Mouse (Mus musculus): ENCODE results near the gene Alyref. TPM values are rescaled to one million over a fixed set of nuclear protein-coding genes. Genes with fewer than 3 reads are reported as not detected.

The Alyref gene
- polyA plus RNA-seq, 1 experiment from 2014 or later, result 494 TPM

GRCm38 (mm10) chr11:120631726-120632448 is 33.7 kb upstream of the Alyref start:
- peak overlapping the region; percentile 92 for H3K27ac ChIP-seq
- H3K4me2 ChIP-seq, result peak overlapping the region; percentile 90
- H3K4me1 ChIP-seq, result peaks cover 44% of the 10 kb centered on the region
- no peaks in the 10 kb centered on the region for H3K9me3 ChIP-seq (replicated peaks)
- ATAC-seq (replicated peaks; ENCODE audit: low FRiP score), result no peak
- H3K4me3 ChIP-seq (replicated peaks), result peak overlapping the region; percentile 98
- peaks cover 28% of the 10 kb centered on the region for H3K36me3 ChIP-seq
- no peaks in the 10 kb centered on the region for H3K27me3 ChIP-seq
- 48% methylated on average over 4 of the region's 4 CpGs for WGBS
- H3K9ac ChIP-seq, result peak overlapping the region; percentile 88

GRCm38 (mm10) chr11:120630881-120631725 is 32.9 kb upstream of the Alyref start:
- H3K4me3 ChIP-seq (replicated peaks), result peak overlapping the region; percentile 98
- H3K9me3 ChIP-seq (replicated peaks), result no peaks in the 10 kb centered on the region
- peak overlapping the region; percentile 90 for H3K4me2 ChIP-seq
- H3K4me1 ChIP-seq, result peaks cover 44% of the 10 kb centered on the region
- WGBS, result 32% methylated on average over 7 of the region's 7 CpGs
- no peak for ATAC-seq (replicated peaks; ENCODE audit: low FRiP score)
- H3K36me3 ChIP-seq, result peaks cover 31% of the 10 kb centered on the region
- H3K27me3 ChIP-seq, result no peaks in the 10 kb centered on the region
- H3K9ac ChIP-seq, result peak overlapping the region; percentile 27; the same call in 1 of the 2 replicates
- H3K27ac ChIP-seq, result peak overlapping the region; percentile 92

- Histone ChIP-seq H3K4me3 (replicated peaks) (peak overlapping the region; percentile 14), H3K9ac (peak overlapping the region; percentile 27; the same call in 1 of the 2 replicates), H3K27me3 (no peaks in the 10 kb centered on the region), H3K27ac (peak overlapping the region; percentile 92), H3K4me1 (peaks cover 48% of the 10 kb centered on the region), H3K9me3 (replicated peaks) (no peaks in the 10 kb centered on the region), H3K36me3 (peaks cover 31% of the 10 kb centered on the region), H3K4me2 (peak overlapping the region; percentile 90)
- WGBS, result 20% methylated on average over 5 of the region's 5 CpGs
- ATAC-seq (replicated peaks; ENCODE audit: low FRiP score), result no peak
Observed at GRCm38 (mm10) chr11:120630401-120630871, 32.3 kb upstream of the Alyref start.

DNA sequence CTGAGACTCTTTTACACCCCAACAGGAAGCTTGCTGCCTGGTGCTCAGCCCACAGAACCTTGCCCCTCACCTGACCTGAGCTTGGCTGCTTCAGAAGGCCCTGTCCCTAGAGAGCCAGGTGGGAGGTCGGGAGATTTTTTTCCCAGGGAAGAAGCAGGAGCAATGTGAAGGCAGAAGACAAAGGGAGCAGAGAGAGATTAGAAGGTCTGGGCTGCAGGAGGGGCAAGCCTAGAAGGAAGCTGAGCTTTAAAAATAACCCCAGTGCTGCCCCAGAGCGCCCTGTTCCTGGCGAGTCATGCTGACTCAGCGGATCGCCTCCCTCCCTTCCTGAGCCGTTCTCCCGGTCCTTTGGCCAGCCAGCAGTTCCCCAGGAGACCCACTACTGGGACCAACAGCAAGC is 31.7 kb upstream of the Alyref start:
- Histone ChIP-seq H3K9ac (peak overlapping the region; percentile 27), H3K27me3 (no peaks in the 10 kb centered on the region), H3K4me1 (peaks cover 53% of the 10 kb centered on the region), H3K27ac (peak overlapping the region; percentile 92), H3K9me3 (replicated peaks) (no peaks in the 10 kb centered on the region), H3K4me3 (replicated peaks) (peak overlapping the region; percentile 14; the same call in 1 of the 2 replicates), H3K4me2 (peak overlapping the region; percentile 90), H3K36me3 (peaks cover 31% of the 10 kb centered on the region)
- WGBS, result 19% methylated on average over 7 of the region's 7 CpGs
- ATAC-seq (replicated peaks; ENCODE audit: low FRiP score), result no peak

GRCm38 (mm10) chr11:120629341-120629730 is 31.2 kb upstream of the Alyref start:
- Histone ChIP-seq H3K9me3 (replicated peaks) (no peaks in the 10 kb centered on the region), H3K4me2 (peak overlapping the region; percentile 90), H3K9ac (0 out of 2 replicates have a peak overlapping the region, but pooled peaks have one; percentile 27), H3K36me3 (peaks cover 31% of the 10 kb centered on the region), H3K4me1 (peaks cover 55% of the 10 kb centered on the region), H3K27me3 (no peaks in the 10 kb centered on the region), H3K27ac (peak overlapping the region; percentile 92), H3K4me3 (replicated peaks) (peak overlapping the region; percentile 14; the same call in 1 of the 2 replicates)
- WGBS, result 75% methylated on average over 23 of the region's 23 CpGs
- ATAC-seq (replicated peaks; ENCODE audit: low FRiP score), result no peak

- H3K9ac ChIP-seq, result 0 out of 2 replicates have a peak overlapping the region, but pooled peaks have one; percentile 27
- H3K27me3 ChIP-seq, result no peaks in the 10 kb centered on the region
- no peak for ATAC-seq (replicated peaks; ENCODE audit: low FRiP score)
- H3K4me3 ChIP-seq (replicated peaks), result no peak overlapping the region
- H3K27ac ChIP-seq, result 0 out of 2 replicates have a peak overlapping the region, but pooled peaks have one; percentile 15
- H3K9me3 ChIP-seq (replicated peaks), result no peaks in the 10 kb centered on the region
- H3K4me2 ChIP-seq, result 0 out of 2 replicates have a peak overlapping the region, but pooled peaks have one; percentile 90
- H3K4me1 ChIP-seq, result peaks cover 56% of the 10 kb centered on the region
- WGBS, result 93% methylated on average over 23 of the region's 23 CpGs
- peaks cover 31% of the 10 kb centered on the region for H3K36me3 ChIP-seq
Observed at GRCm38 (mm10) chr11:120628601-120629340, 30.6 kb upstream of the Alyref start.

DNA sequence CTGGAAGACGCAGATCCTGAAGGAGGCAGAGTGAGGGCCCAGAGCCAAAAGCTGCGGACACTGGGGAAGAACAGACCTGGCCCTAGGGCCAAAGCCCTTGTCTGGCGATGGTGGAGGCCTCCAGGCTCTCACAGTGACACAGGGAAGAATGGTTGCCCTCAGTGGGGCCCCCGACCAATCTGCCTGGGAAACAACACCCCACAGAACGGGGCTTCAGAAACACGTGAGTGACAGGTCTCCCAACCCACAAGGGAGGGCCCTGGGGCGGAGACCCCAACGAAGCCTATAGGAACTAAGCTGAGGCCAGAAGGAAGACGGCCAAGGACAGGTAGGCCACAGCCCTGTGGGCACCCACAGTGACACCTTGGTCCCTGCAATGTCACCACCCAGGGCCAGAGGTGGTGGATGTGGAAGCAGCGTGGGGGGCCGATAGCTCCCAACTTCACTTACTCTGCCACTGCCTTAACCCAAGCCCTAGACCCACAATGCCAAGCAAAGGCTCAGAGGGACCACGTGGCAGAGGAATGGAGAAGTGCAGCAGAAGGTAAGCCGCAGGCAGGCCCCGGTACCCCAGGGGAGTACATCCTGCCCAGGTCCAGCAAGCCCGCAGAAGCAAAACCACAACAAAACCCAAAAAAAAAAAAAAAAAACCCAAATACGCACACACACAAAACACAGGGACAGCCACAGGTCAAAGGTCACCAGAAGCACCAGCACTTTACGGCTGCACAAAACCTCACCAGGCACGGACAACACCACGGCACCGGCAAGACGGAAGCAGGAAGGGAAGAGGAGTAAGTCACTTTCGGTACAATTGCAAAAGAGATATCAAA is 29.5 kb upstream of the Alyref start:
- H3K9ac ChIP-seq, result no peak overlapping the region
- H3K4me2 ChIP-seq, result no peak overlapping the region
- WGBS, result 82% methylated on average over 22 of the region's 22 CpGs
- H3K27me3 ChIP-seq, result no peaks in the 10 kb centered on the region
- no peak for ATAC-seq (replicated peaks; ENCODE audit: low FRiP score)
- H3K27ac ChIP-seq, result no peak overlapping the region
- peaks cover 57% of the 10 kb centered on the region for H3K4me1 ChIP-seq
- H3K4me3 ChIP-seq (replicated peaks), result no peak overlapping the region
- no peaks in the 10 kb centered on the region for H3K9me3 ChIP-seq (replicated peaks)
- peaks cover 37% of the 10 kb centered on the region for H3K36me3 ChIP-seq

- H3K9ac ChIP-seq, result no peak overlapping the region
- no peak overlapping the region for H3K4me2 ChIP-seq
- no peaks in the 10 kb centered on the region for H3K27me3 ChIP-seq
- peaks cover 51% of the 10 kb centered on the region for H3K4me1 ChIP-seq
- no peak for ATAC-seq (replicated peaks; ENCODE audit: low FRiP score)
- no peaks in the 10 kb centered on the region for H3K9me3 ChIP-seq (replicated peaks)
- peaks cover 45% of the 10 kb centered on the region for H3K36me3 ChIP-seq
- no peak overlapping the region for H3K4me3 ChIP-seq (replicated peaks)
- 87% methylated on average over 11 of the region's 11 CpGs for WGBS
- H3K27ac ChIP-seq, result no peak overlapping the region
Observed at GRCm38 (mm10) chr11:120626785-120627467, 28.8 kb upstream of the Alyref start.

GRCm38 (mm10) chr11:120625152-120625775 is 27.1 kb upstream of the Alyref start, which contains the start of gene Sirt7:
Sirt7 (minus strand) TSS chr11:120625240.
- H3K36me3 ChIP-seq, result peaks cover 60% of the 10 kb centered on the region
- H3K9me3 ChIP-seq (replicated peaks), result no peaks in the 10 kb centered on the region
- no peaks in the 10 kb centered on the region for H3K27me3 ChIP-seq
- H3K4me3 ChIP-seq (replicated peaks), result peak within 1 kb of the TSS; percentile 90
- WGBS, result 14% methylated on average over 5 of the region's 5 CpGs
- peaks cover 34% of the 10 kb centered on the region for H3K4me1 ChIP-seq
- peak; percentile 31; the same call in 1 of the 2 replicates for ATAC-seq (replicated peaks; ENCODE audit: low FRiP score)
- H3K4me2 ChIP-seq, result peak within 1 kb of the TSS; percentile 96
- H3K9ac ChIP-seq, result peak within 1 kb of the TSS; percentile 63
- peak within 1 kb of the TSS; percentile 86 for H3K27ac ChIP-seq

DNA sequence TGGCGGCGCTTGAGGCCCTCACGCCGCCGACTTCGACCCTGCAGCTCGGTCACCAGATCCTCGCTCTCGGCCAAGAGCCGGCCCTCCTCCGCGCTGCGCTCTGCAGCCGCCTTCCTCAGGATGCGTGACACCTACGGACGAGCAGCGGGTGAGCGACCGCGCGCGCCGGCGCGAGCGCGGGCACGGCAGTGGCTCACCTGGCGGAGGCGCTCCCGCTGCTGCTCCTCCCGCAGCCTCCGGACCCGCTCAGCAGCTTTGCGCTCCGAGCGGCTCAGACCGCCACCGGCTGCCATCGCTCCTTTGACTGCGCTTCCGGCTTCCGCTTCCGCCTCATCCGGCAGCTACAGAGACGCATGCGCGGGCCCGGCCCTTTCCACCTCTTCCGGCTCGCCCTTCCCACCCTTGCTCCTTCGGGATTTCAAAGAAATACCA is 26.5 kb upstream of the Alyref start:
- peaks cover 28% of the 10 kb centered on the region for H3K4me1 ChIP-seq
- H3K27ac ChIP-seq, result peak overlapping the region; percentile 86
- peak overlapping the region; percentile 90 for H3K4me3 ChIP-seq (replicated peaks)
- H3K9me3 ChIP-seq (replicated peaks), result no peaks in the 10 kb centered on the region
- under 1% methylated on average over 53 of the region's 53 CpGs for WGBS
- H3K27me3 ChIP-seq, result no peaks in the 10 kb centered on the region
- H3K36me3 ChIP-seq, result peaks cover 64% of the 10 kb centered on the region
- peak; percentile 79 for ATAC-seq (replicated peaks; ENCODE audit: low FRiP score)
- H3K9ac ChIP-seq, result peak overlapping the region; percentile 63
- H3K4me2 ChIP-seq, result peak overlapping the region; percentile 96
